Mouse (Mus musculus): ENCODE measurements around the gene Ccr9. TPM values are rescaled to one million over a fixed set of nuclear protein-coding genes. Genes with fewer than 3 reads are reported as not detected.

Ccr9 gene
- polyA plus RNA-seq, 1 experiment from 2014 or later: 0.61 TPM

DNA sequence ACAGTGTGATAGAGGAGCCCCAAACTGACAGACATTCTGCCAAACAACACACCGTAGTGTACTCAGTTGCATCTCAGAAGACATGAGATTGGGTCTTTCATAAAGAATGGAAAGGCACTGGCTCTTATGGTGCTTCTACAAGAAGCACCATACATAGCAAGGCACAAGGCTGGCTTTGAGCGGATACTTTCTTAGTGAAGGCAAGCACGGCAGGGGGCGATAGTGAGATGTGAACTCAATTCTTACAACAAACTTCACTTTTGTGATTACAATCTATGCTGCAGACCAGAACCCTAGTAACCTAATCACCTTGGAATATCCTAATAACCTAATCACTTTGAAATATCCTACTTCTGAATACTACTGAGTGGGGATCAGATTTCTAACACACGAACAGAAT, 12.6 kb upstream of the Ccr9 start:
- Histone ChIP-seq H3K27me3 (replicated peaks; ENCODE audit: control insufficient read depth, insufficient read depth, low read length) (no peaks in the 10 kb centered on the region), H3K4me2 (replicated peaks; ENCODE audit: low read depth) (no peak overlapping the region), H3K4me3 (ENCODE audit: low read depth, low read length) (no peak overlapping the region), H3K4me1 (replicated peaks; ENCODE audit: control insufficient read depth, insufficient read depth, low read length) (no peaks in the 10 kb centered on the region), H3K9ac (ENCODE audit: low read depth, low read length) (no peak overlapping the region), H3K9me3 (ENCODE audit: control insufficient read depth) (no peaks in the 10 kb centered on the region), H3K36me3 (ENCODE audit: control insufficient read depth, insufficient read depth) (peaks cover 7% of the 10 kb centered on the region; the same call in 1 of the 2 replicates), H3K27ac (ENCODE audit: low read depth, low read length) (no peak overlapping the region)
- no peak for ATAC-seq
- TF ChIP-seq CTCF (IDR thresholded peaks at IDR 0.05; ENCODE audit: low read depth): peak; percentile 77
- 57% methylated on average over 5 of the region's 5 CpGs for WGBS

GRCm38 (mm10) chr9:123679198-123679597, 959 bp downstream of the Ccr9 start:
- H3K4me2 ChIP-seq (replicated peaks; ENCODE audit: low read depth): peak overlapping the region; percentile 77
- no peak for TF ChIP-seq CTCF (IDR thresholded peaks at IDR 0.05; ENCODE audit: low read depth)
- H3K36me3 ChIP-seq (ENCODE audit: control insufficient read depth, insufficient read depth): no peaks in the 10 kb centered on the region
- H3K27me3 ChIP-seq (replicated peaks; ENCODE audit: control insufficient read depth, insufficient read depth, low read length): 0 out of 2 replicates have a peak, but pooled peaks cover 4% of the 10 kb centered on the region
- peak overlapping the region; percentile 56 for H3K4me3 ChIP-seq (ENCODE audit: low read depth, low read length)
- no peak for ATAC-seq
- no peaks in the 10 kb centered on the region for H3K9me3 ChIP-seq (ENCODE audit: control insufficient read depth)
- WGBS: 33% methylated on average over 2 of the region's 2 CpGs
- 0 out of 2 replicates have a peak overlapping the region, but pooled peaks have one; percentile 22 for H3K27ac ChIP-seq (ENCODE audit: low read depth, low read length)
- no peaks in the 10 kb centered on the region for H3K4me1 ChIP-seq (replicated peaks; ENCODE audit: control insufficient read depth, insufficient read depth, low read length)
- no peak overlapping the region for H3K9ac ChIP-seq (ENCODE audit: low read depth, low read length)

DNA sequence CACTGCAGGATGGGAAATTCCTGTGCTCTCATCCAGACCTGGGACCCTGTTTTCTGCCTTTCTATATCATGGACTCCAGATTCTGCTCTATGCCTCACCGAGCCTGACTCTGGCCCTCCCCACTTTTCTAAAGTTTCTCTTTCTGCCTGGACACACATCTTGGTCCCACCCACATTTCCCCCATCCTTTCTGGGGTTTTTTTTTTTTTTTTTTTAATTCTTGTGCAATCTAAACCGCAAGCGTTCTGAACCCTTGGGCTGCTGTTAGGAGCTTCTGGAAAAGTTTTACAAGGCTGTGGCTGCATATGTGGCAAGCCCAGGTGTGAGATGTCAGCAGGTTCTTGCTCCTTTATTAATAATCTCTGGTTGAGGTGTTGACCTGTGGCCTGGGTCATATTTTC, 5.5 kb downstream of the Ccr9 start:
- TF ChIP-seq CTCF (IDR thresholded peaks at IDR 0.05; ENCODE audit: low read depth): no peak
- 0 out of 2 replicates have a peak, but pooled peaks cover 4% of the 10 kb centered on the region for H3K27me3 ChIP-seq (replicated peaks; ENCODE audit: control insufficient read depth, insufficient read depth, low read length)
- WGBS: 53% methylated on average over 3 of the region's 3 CpGs
- ATAC-seq: no peak
- no peak overlapping the region for H3K4me2 ChIP-seq (replicated peaks; ENCODE audit: low read depth)
- H3K27ac ChIP-seq (ENCODE audit: low read depth, low read length): no peak overlapping the region
- no peak overlapping the region for H3K9ac ChIP-seq (ENCODE audit: low read depth, low read length)
- no peaks in the 10 kb centered on the region for H3K4me1 ChIP-seq (replicated peaks; ENCODE audit: control insufficient read depth, insufficient read depth, low read length)
- no peaks in the 10 kb centered on the region for H3K36me3 ChIP-seq (ENCODE audit: control insufficient read depth, insufficient read depth)
- no peak overlapping the region for H3K4me3 ChIP-seq (ENCODE audit: low read depth, low read length)
- no peaks in the 10 kb centered on the region for H3K9me3 ChIP-seq (ENCODE audit: control insufficient read depth)

GRCm38 (mm10) chr9:123686206-123686605, 8.0 kb downstream of the Ccr9 start:
- Histone ChIP-seq H3K9ac (ENCODE audit: low read depth, low read length) (no peak overlapping the region), H3K4me1 (replicated peaks; ENCODE audit: control insufficient read depth, insufficient read depth, low read length) (no peaks in the 10 kb centered on the region), H3K4me2 (replicated peaks; ENCODE audit: low read depth) (no peak overlapping the region), H3K36me3 (ENCODE audit: control insufficient read depth, insufficient read depth) (no peaks in the 10 kb centered on the region), H3K4me3 (ENCODE audit: low read depth, low read length) (no peak overlapping the region), H3K27ac (ENCODE audit: low read depth, low read length) (no peak overlapping the region), H3K9me3 (ENCODE audit: control insufficient read depth) (no peaks in the 10 kb centered on the region), H3K27me3 (replicated peaks; ENCODE audit: control insufficient read depth, insufficient read depth, low read length) (no peaks in the 10 kb centered on the region)
- 86% methylated on average over 5 of the region's 5 CpGs for WGBS
- ATAC-seq: no peak
- no peak for TF ChIP-seq CTCF (IDR thresholded peaks at IDR 0.05; ENCODE audit: low read depth)

DNA sequence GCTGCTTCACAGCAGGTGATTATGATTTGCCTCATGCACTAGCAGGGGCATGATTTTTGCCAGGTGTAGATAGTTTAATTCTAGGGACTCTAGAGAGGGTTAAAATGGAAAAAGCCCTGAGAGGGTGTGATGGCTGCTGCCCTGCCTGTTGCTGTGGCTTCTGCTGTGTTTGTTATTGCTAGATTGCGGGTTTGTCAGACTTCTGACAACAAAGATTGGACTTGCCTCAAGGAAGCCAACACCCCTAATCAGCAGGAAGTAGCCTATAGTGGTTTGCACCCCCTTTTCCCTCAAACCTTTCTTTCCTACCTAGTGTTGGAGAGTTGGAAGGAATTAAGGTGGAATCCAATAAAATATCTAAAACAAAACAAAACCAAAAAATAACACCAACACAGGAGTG, 10.0 kb downstream of the Ccr9 start:
- H3K9me3 ChIP-seq (ENCODE audit: control insufficient read depth): no peaks in the 10 kb centered on the region
- no peak overlapping the region for H3K4me2 ChIP-seq (replicated peaks; ENCODE audit: low read depth)
- no peak for TF ChIP-seq CTCF (IDR thresholded peaks at IDR 0.05; ENCODE audit: low read depth)

GRCm38 (mm10) chr9:123695634-123696302, 17.5 kb downstream of the Ccr9 start:
- WGBS: 94% methylated on average over 3 of the region's 3 CpGs
- no peak overlapping the region for H3K4me2 ChIP-seq (replicated peaks; ENCODE audit: low read depth)
- no peaks in the 10 kb centered on the region for H3K27me3 ChIP-seq (replicated peaks; ENCODE audit: control insufficient read depth, insufficient read depth, low read length)
- ATAC-seq: no peak
- no peaks in the 10 kb centered on the region for H3K4me1 ChIP-seq (replicated peaks; ENCODE audit: control insufficient read depth, insufficient read depth, low read length)
- peaks cover 9% of the 10 kb centered on the region; the same call in 1 of the 2 replicates for H3K36me3 ChIP-seq (ENCODE audit: control insufficient read depth, insufficient read depth)
- H3K9ac ChIP-seq (ENCODE audit: low read depth, low read length): no peak overlapping the region
- no peak overlapping the region for H3K27ac ChIP-seq (ENCODE audit: low read depth, low read length)
- no peak for TF ChIP-seq CTCF (IDR thresholded peaks at IDR 0.05; ENCODE audit: low read depth)
- H3K9me3 ChIP-seq (ENCODE audit: control insufficient read depth): no peaks in the 10 kb centered on the region
- no peak overlapping the region for H3K4me3 ChIP-seq (ENCODE audit: low read depth, low read length)

More for the DNA sequence above, 10.0 kb downstream of the Ccr9 start:
- Histone ChIP-seq H3K4me3 (ENCODE audit: low read depth, low read length) (no peak overlapping the region), H3K36me3 (ENCODE audit: control insufficient read depth, insufficient read depth) (0 out of 2 replicates have a peak, but pooled peaks cover 5% of the 10 kb centered on the region), H3K27ac (ENCODE audit: low read depth, low read length) (no peak overlapping the region), H3K27me3 (replicated peaks; ENCODE audit: control insufficient read depth, insufficient read depth, low read length) (no peaks in the 10 kb centered on the region), H3K9ac (ENCODE audit: low read depth, low read length) (no peak overlapping the region), H3K4me1 (replicated peaks; ENCODE audit: control insufficient read depth, insufficient read depth, low read length) (no peaks in the 10 kb centered on the region)
- WGBS: 78% methylated on average over 1 of the region's 1 CpGs
- ATAC-seq: no peak
